In the genomic region with DNA sequence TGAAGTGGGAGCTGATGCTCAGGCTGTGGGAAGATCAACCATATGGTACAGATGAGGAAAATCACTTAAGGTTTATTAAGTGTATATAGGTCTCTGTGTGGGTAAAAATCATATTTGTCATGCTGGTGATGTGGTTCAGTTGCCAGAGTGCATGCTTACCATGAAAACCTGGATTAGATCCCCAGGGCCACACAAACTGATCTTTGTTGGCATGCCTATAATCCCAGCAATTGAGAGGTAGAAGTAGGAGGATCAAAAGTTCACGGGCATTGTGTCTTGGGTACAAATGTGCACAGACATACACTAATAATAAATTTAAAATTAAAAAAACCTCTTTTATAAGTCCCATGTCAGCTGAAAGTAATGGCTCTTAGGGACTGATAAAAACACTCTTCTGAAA, we compare ENCODE assay signal across 32 mouse cellular contexts. TPM values are rescaled to one million over a fixed set of nuclear protein-coding genes. Genes with fewer than 3 reads are reported as not detected.
DNase-seq lines count a peak whose midpoint lies in the region; ATAC-seq and TF ChIP-seq lines count a peak whose summit lies in the region.
"Had no signal": no experiment of that assay in that cellular context is flagged by ENCODE, and none has a peak within 500 bp of the region (broad histone marks: within the 10 kb centered on the region; RNA-seq: fewer than 3 reads in every experiment).

No protein-coding gene starts in this region.

- no peak overlapping the region for H3K9ac ChIP-seq in hindbrain, postnatal 0 days (replicated peaks; ENCODE audit: low read length)
- H3K9ac ChIP-seq in hindbrain, embryonic 13.5 days: no peak overlapping the region
- H3K9ac ChIP-seq in liver, embryonic 13.5 days: no peak overlapping the region
- no peak overlapping the region for H3K9ac ChIP-seq in liver, embryonic 12.5 days
- H3K9ac ChIP-seq: heart, embryonic 15.5 days; hindbrain, embryonic 15.5 days; midbrain, embryonic 15.5 days; neural tube, embryonic 15.5 days; stomach, embryonic 15.5 days had no signal

- H3K4me3 ChIP-seq in hindbrain, postnatal 0 days (ENCODE audit: low read length): no peak overlapping the region
- H3K4me3 ChIP-seq in hindbrain, embryonic 13.5 days: no peak overlapping the region
- H3K4me3 ChIP-seq in liver, embryonic 13.5 days (replicated peaks): no peak overlapping the region
- H3K4me3 ChIP-seq in liver, embryonic 12.5 days: no peak overlapping the region
- H3K4me3 ChIP-seq in embryonic fibroblast, embryonic 13.5 days (ENCODE audit: insufficient read depth, low read length): no peak overlapping the region
- no peak overlapping the region for H3K4me3 ChIP-seq in small intestine, adult 2 months (ENCODE audit: low read depth, low read length)
- H3K4me3 ChIP-seq: heart, embryonic 15.5 days; hindbrain, embryonic 15.5 days; midbrain, embryonic 10.5 days; midbrain, embryonic 15.5 days; neural tube, embryonic 15.5 days; stomach, embryonic 15.5 days had no signal

- H3K27me3 ChIP-seq in hindbrain, postnatal 0 days (ENCODE audit: insufficient read depth, low read length): no peaks in the 10 kb centered on the region
- H3K27me3 ChIP-seq in hindbrain, embryonic 13.5 days: no peaks in the 10 kb centered on the region
- H3K27me3 ChIP-seq in liver, embryonic 13.5 days: no peaks in the 10 kb centered on the region
- H3K27me3 ChIP-seq in liver, embryonic 12.5 days (replicated peaks): no peaks in the 10 kb centered on the region
- no peaks in the 10 kb centered on the region for H3K27me3 ChIP-seq in small intestine, adult 2 months (ENCODE audit: control insufficient read depth, insufficient read depth, low read length)
- H3K27me3 ChIP-seq: heart, embryonic 15.5 days; hindbrain, embryonic 15.5 days; midbrain, embryonic 15.5 days; neural tube, embryonic 15.5 days; stomach, embryonic 15.5 days had no signal

- no peak for TF ChIP-seq POLR2A in embryonic fibroblast, embryonic 13.5 days (IDR thresholded peaks at IDR 0.05; ENCODE audit: low read depth, low read length)
- TF ChIP-seq POLR2A in small intestine, adult 2 months (IDR thresholded peaks at IDR 0.05; ENCODE audit: low read depth, low read length): no peak

- no peak for DNase-seq in hindbrain, postnatal 0 days (ENCODE audit: low spot score)
- no peak for DNase-seq in liver, embryonic 13.5 days
- DNase-seq: adrenal gland, postnatal 25 days; B cell, adult 2 months; cerebellum, adult 8-10 months; cerebellum, postnatal 36 days; kidney, adult 8-10 months; kidney, postnatal 4 days; lung, postnatal 10 days; retina, postnatal 1 day; right cerebral cortex, postnatal 14 days had no signal

- ATAC-seq in hindbrain, postnatal 0 days: no peak
- no peak for ATAC-seq in hindbrain, embryonic 13.5 days (ENCODE audit: low FRiP score)
- no peak for ATAC-seq in liver, embryonic 13.5 days (ENCODE audit: low read depth)
- ATAC-seq in liver, embryonic 12.5 days: no peak
- ATAC-seq: forebrain, embryonic 14.5 days; midbrain, embryonic 15.5 days had no signal

- TF ChIP-seq CTCF in hindbrain, postnatal 0 days (IDR thresholded peaks at IDR 0.05; ENCODE audit: low read depth): no peak
- no peak for TF ChIP-seq CTCF in embryonic fibroblast, embryonic 13.5 days (IDR thresholded peaks at IDR 0.05; ENCODE audit: borderline replicate concordance, insufficient read depth, low read length)
- TF ChIP-seq CTCF in small intestine, adult 2 months (IDR thresholded peaks at IDR 0.05; ENCODE audit: extremely low read depth, insufficient read length, insufficient replicate concordance, low read depth, low read length): no peak

- WGBS in hindbrain, postnatal 0 days: 94% methylated on average over 1 of the region's 1 CpGs
- WGBS in hindbrain, embryonic 13.5 days: 90% methylated on average over 1 of the region's 1 CpGs
- 91% methylated on average over 1 of the region's 1 CpGs for WGBS in liver, embryonic 13.5 days (ENCODE audit: insufficient replicate concordance)
- WGBS in liver, embryonic 12.5 days (ENCODE audit: insufficient replicate concordance): 81% methylated on average over 1 of the region's 1 CpGs
- 57% methylated on average over 1 of the region's 1 CpGs for WGBS in small intestine, adult 2 months

- no peaks in the 10 kb centered on the region for H3K9me3 ChIP-seq in hindbrain, postnatal 0 days (ENCODE audit: low read length)
- H3K9me3 ChIP-seq in hindbrain, embryonic 13.5 days: no peaks in the 10 kb centered on the region
- no peaks in the 10 kb centered on the region for H3K9me3 ChIP-seq in liver, embryonic 13.5 days (replicated peaks)
- no peaks in the 10 kb centered on the region for H3K9me3 ChIP-seq in liver, embryonic 12.5 days (replicated peaks)
- H3K9me3 ChIP-seq: heart, embryonic 15.5 days; hindbrain, embryonic 15.5 days; midbrain, embryonic 10.5 days; midbrain, embryonic 15.5 days; neural tube, embryonic 15.5 days; stomach, embryonic 15.5 days had no signal

- H3K27ac ChIP-seq in hindbrain, postnatal 0 days: 0 out of 2 replicates have a peak overlapping the region, but pooled peaks have one; percentile 28
- no peak overlapping the region for H3K27ac ChIP-seq in hindbrain, embryonic 13.5 days
- H3K27ac ChIP-seq in liver, embryonic 13.5 days: 0 out of 2 replicates have a peak overlapping the region, but pooled peaks have one; percentile 4
- H3K27ac ChIP-seq in liver, embryonic 12.5 days: no peak overlapping the region
- peak overlapping the region; percentile 29; the same call in 1 of the 2 replicates for H3K27ac ChIP-seq in embryonic fibroblast, embryonic 13.5 days (ENCODE audit: insufficient read depth, low read length)
- H3K27ac ChIP-seq in small intestine, adult 2 months (ENCODE audit: insufficient read depth, low read depth, low read length): peak overlapping the region; percentile 28; the same call in 1 of the 2 replicates
- H3K27ac ChIP-seq: hindbrain, embryonic 15.5 days; kidney, postnatal 0 days; midbrain, embryonic 10.5 days; midbrain, embryonic 15.5 days; stomach, embryonic 15.5 days had no signal

- no peaks in the 10 kb centered on the region for H3K4me1 ChIP-seq in hindbrain, postnatal 0 days (ENCODE audit: insufficient read depth, low read length)
- no peaks in the 10 kb centered on the region for H3K4me1 ChIP-seq in hindbrain, embryonic 13.5 days (replicated peaks)
- H3K4me1 ChIP-seq in liver, embryonic 13.5 days (replicated peaks): peaks cover 21% of the 10 kb centered on the region
- H3K4me1 ChIP-seq in liver, embryonic 12.5 days: peaks cover 15% of the 10 kb centered on the region; the same call in 1 of the 2 replicates
- H3K4me1 ChIP-seq in embryonic fibroblast, embryonic 13.5 days (ENCODE audit: control insufficient read depth, insufficient read depth, low read length): peaks cover 3% of the 10 kb centered on the region
- peaks cover 3% of the 10 kb centered on the region; the same call in 1 of the 2 replicates for H3K4me1 ChIP-seq in small intestine, adult 2 months (ENCODE audit: control insufficient read depth, insufficient read depth, insufficient read length, low read length)
- H3K4me1 ChIP-seq: midbrain, embryonic 10.5 days; midbrain, embryonic 15.5 days; stomach, embryonic 15.5 days had no signal

- H3K36me3 ChIP-seq in hindbrain, postnatal 0 days (ENCODE audit: insufficient read depth, low read length): peaks cover 8% of the 10 kb centered on the region
- H3K36me3 ChIP-seq in hindbrain, embryonic 13.5 days: peaks cover 43% of the 10 kb centered on the region
- H3K36me3 ChIP-seq in liver, embryonic 13.5 days: peaks cover 64% of the 10 kb centered on the region
- H3K36me3 ChIP-seq in liver, embryonic 12.5 days: peaks cover 87% of the 10 kb centered on the region
- H3K36me3 ChIP-seq in small intestine, adult 2 months (ENCODE audit: control insufficient read depth, insufficient read depth, low read length): peaks cover 25% of the 10 kb centered on the region

- no peak overlapping the region for H3K4me2 ChIP-seq in hindbrain, postnatal 0 days (ENCODE audit: low read depth, low read length)
- H3K4me2 ChIP-seq in hindbrain, embryonic 13.5 days: no peak overlapping the region
- no peak overlapping the region for H3K4me2 ChIP-seq in liver, embryonic 13.5 days
- no peak overlapping the region for H3K4me2 ChIP-seq in liver, embryonic 12.5 days
- H3K4me2 ChIP-seq: heart, embryonic 15.5 days; hindbrain, embryonic 15.5 days; midbrain, embryonic 15.5 days; neural tube, embryonic 15.5 days; stomach, embryonic 15.5 days had no signal

RNA-seq across cellular contexts. Expression of gene Edc3, which starts 14.0 kb away (rescaled TPM):
- total RNA-seq in hindbrain, postnatal 0 days (2014; rRNA removed): 10.2 and 10.3 TPM in 2 replicates
- polyA plus RNA-seq in hindbrain, postnatal 0 days (2015; fragmentation: Nextera tagmentation; extraction: Ambion mirVana): 23.2 and 25.4 TPM in 2 replicates
- 33.8 and 35.4 TPM in 2 replicates for polyA plus RNA-seq in hindbrain, embryonic 13.5 days (2015; fragmentation: Nextera tagmentation; extraction: Ambion mirVana)
- polyA plus RNA-seq in liver, embryonic 13.5 days (2015; fragmentation: Nextera tagmentation; extraction: Ambion mirVana): 16.7 and 18.4 TPM in 2 replicates
- 21.2 and 22.2 TPM in 2 replicates for polyA plus RNA-seq in liver, embryonic 12.5 days (2016; fragmentation: Nextera tagmentation; extraction: Ambion mirVana)
- 16.6 and 19.8 TPM in 2 replicates for polyA plus RNA-seq in embryonic fibroblast, embryonic 13.5 days (2011; ENCODE audit: insufficient read length, low read depth, missing spikeins)
- polyA plus RNA-seq in small intestine, adult 2 months (2012; rRNA removed): 3.7 and 8.0 TPM in 2 replicates

RNA-seq across cellular contexts. Expression of gene Cyp1a1, which starts 34.6 kb away (rescaled TPM):
- total RNA-seq in hindbrain, postnatal 0 days (2014; rRNA removed): 0.05 and 0.07 TPM in 2 replicates
- 0.10 and 0.24 TPM in 2 replicates for polyA plus RNA-seq in hindbrain, postnatal 0 days (2015; fragmentation: Nextera tagmentation; extraction: Ambion mirVana)
- 0.09 and 0.12 TPM in 2 replicates for polyA plus RNA-seq in hindbrain, embryonic 13.5 days (2015; fragmentation: Nextera tagmentation; extraction: Ambion mirVana)
- polyA plus RNA-seq in liver, embryonic 13.5 days (2015; fragmentation: Nextera tagmentation; extraction: Ambion mirVana): 0.17 and 0.22 TPM in 2 replicates
- polyA plus RNA-seq in liver, embryonic 12.5 days (2016; fragmentation: Nextera tagmentation; extraction: Ambion mirVana): 0.16 and 0.19 TPM in 2 replicates
- polyA plus RNA-seq in embryonic fibroblast, embryonic 13.5 days (2011; ENCODE audit: insufficient read length, low read depth, missing spikeins): not detected in 2 replicates
- polyA plus RNA-seq in small intestine, adult 2 months (2012; rRNA removed): 0.51 and 0.79 TPM in 2 replicates
- total RNA-seq: gastrocnemius, postnatal 4 days; hematopoietic stem cell, adult 5-6 weeks; megakaryocyte progenitor cell, adult 5-6 weeks had no signal
- polyA plus RNA-seq: embryonic facial prominence, embryonic 11.5 days; forebrain, embryonic 14.5 days; heart, embryonic 15.5 days; intestine, embryonic 14.5 days; limb, embryonic 11.5 days; stomach, embryonic 15.5 days had no signal

RNA-seq across cellular contexts. Expression of gene Cyp1a2, which starts 38.9 kb away (rescaled TPM):
- total RNA-seq in hindbrain, postnatal 0 days (2014; rRNA removed): not detected in 2 replicates
- polyA plus RNA-seq in hindbrain, postnatal 0 days (2015; fragmentation: Nextera tagmentation; extraction: Ambion mirVana): not detected in 2 replicates
- not detected in 2 replicates for polyA plus RNA-seq in hindbrain, embryonic 13.5 days (2015; fragmentation: Nextera tagmentation; extraction: Ambion mirVana)
- 0.10 TPM in 1 of 2 replicates, not detected in the other for polyA plus RNA-seq in liver, embryonic 13.5 days (2015; fragmentation: Nextera tagmentation; extraction: Ambion mirVana)
- not detected in 2 replicates for polyA plus RNA-seq in liver, embryonic 12.5 days (2016; fragmentation: Nextera tagmentation; extraction: Ambion mirVana)
- polyA plus RNA-seq in embryonic fibroblast, embryonic 13.5 days (2011; ENCODE audit: insufficient read length, low read depth, missing spikeins): not detected in 2 replicates
- polyA plus RNA-seq in small intestine, adult 2 months (2012; rRNA removed): not detected in 2 replicates
- total RNA-seq: adrenal gland, postnatal 25 days; gastrocnemius, adult 8-10 months; hematopoietic stem cell, adult 5-6 weeks; left cerebral cortex, postnatal 10 days; megakaryocyte progenitor cell, adult 5-6 weeks had no signal
- polyA plus RNA-seq: embryonic facial prominence, embryonic 11.5 days; forebrain, embryonic 14.5 days; frontal cortex, adult 2 months; heart, embryonic 15.5 days; hindbrain, embryonic 15.5 days; intestine, embryonic 14.5 days; kidney, postnatal 0 days; limb, embryonic 11.5 days; midbrain, embryonic 10.5 days; midbrain, embryonic 15.5 days; neural tube, embryonic 15.5 days; stomach, embryonic 15.5 days had no signal

RNA-seq across cellular contexts. Expression of gene Clk3, which starts 43.3 kb away (rescaled TPM):
- 76.3 and 83.7 TPM in 2 replicates for total RNA-seq in hindbrain, postnatal 0 days (2014; rRNA removed)
- 48.8 and 52.7 TPM in 2 replicates for polyA plus RNA-seq in hindbrain, postnatal 0 days (2015; fragmentation: Nextera tagmentation; extraction: Ambion mirVana)
- 71.2 and 72.4 TPM in 2 replicates for polyA plus RNA-seq in hindbrain, embryonic 13.5 days (2015; fragmentation: Nextera tagmentation; extraction: Ambion mirVana)
- 86.2 and 97.4 TPM in 2 replicates for polyA plus RNA-seq in liver, embryonic 13.5 days (2015; fragmentation: Nextera tagmentation; extraction: Ambion mirVana)
- 99.8 and 104 TPM in 2 replicates for polyA plus RNA-seq in liver, embryonic 12.5 days (2016; fragmentation: Nextera tagmentation; extraction: Ambion mirVana)
- polyA plus RNA-seq in embryonic fibroblast, embryonic 13.5 days (2011; ENCODE audit: insufficient read length, low read depth, missing spikeins): 46.4 and 54.8 TPM in 2 replicates
- 30.7 and 66.1 TPM in 2 replicates for polyA plus RNA-seq in small intestine, adult 2 months (2012; rRNA removed)

Comparison
In these comparisons a context has a peak if more than half of its experiments do, and no peak if none do; other contexts are left out.
1. H3K27ac ChIP-seq: peak in hindbrain, postnatal 0 days (single experiment), liver, embryonic 13.5 days (single experiment), embryonic fibroblast, embryonic 13.5 days (single experiment) and small intestine, adult 2 months (single experiment); none in hindbrain, embryonic 13.5 days (single experiment) and liver, embryonic 12.5 days (single experiment).